Mouse (Mus musculus): Measurements from ENCODE around the gene 3110040N11Rik. TPM values are rescaled to one million over a fixed set of nuclear protein-coding genes. Genes with fewer than 3 reads are reported as not detected.

The 3110040N11Rik gene
- total RNA-seq (2023) = 1 to 10 TPM; 7.6 to 9.5 TPM

DNA sequence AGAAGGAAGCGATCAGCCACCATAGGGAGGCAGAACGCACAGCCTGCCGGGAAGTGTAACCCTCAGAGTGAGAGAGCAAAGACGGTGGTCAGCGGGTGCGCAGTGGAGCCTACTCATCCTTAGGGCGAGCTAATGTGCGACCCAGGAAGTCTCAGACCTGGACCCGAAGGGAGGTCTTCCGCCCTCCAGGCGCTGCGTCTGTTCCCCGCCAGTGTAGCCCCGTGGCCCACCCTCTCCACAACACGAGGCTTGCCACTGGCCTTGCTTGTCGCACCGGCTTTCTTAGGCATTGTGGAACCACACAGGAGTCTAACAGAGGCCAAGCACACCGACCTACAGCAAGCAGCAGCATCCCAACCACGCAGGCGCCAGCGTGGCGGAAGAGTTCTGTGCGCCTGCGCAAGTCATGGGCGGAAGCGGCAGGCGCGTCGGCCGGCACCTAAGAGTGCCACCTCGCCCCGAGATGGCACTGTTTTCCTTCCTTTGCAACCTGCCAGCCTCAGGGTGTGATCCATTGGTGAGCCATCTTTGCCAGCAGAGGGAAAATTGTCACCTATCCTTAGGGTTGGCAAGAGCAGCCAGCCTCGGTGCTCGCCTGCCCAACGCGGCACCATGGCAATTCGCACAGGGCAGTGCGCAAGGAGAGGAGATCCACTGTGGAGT, at the start of gene 3110040N11Rik:
Gene 3110040N11Rik (minus strand): TSS at position 384 of the 663 bp plus-strand sequence.

DNA sequence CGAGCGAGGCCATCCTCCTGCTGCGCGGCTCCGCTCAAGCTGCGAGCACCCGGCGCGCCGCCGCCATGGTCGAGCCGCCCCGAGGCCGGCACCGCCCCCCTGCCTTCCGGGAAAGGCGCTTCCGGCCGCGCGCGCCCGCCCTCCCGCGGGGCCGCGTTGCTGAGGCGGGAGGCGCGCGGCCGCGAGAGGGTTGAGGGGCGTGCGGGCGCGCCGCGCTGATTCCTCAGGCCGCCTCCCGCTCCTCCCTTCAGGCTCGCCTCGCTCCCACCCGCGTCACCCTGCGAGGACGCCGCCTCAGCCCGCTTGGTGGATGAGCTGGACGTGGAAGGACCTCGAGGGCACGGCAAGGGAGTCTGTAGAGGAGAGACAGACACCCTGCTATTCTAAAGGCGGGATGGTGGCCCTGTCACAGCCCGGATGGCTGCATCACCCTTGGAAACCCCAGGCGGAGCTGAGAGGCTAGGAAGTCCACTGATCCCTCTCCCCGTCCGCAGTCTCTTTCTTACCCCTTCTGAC, 40.2 kb upstream of the 3110040N11Rik start, which contains the start of gene Btbd1:
Gene Btbd1 (minus strand): TSS at position 53 of the 516 bp plus-strand sequence.

DNA sequence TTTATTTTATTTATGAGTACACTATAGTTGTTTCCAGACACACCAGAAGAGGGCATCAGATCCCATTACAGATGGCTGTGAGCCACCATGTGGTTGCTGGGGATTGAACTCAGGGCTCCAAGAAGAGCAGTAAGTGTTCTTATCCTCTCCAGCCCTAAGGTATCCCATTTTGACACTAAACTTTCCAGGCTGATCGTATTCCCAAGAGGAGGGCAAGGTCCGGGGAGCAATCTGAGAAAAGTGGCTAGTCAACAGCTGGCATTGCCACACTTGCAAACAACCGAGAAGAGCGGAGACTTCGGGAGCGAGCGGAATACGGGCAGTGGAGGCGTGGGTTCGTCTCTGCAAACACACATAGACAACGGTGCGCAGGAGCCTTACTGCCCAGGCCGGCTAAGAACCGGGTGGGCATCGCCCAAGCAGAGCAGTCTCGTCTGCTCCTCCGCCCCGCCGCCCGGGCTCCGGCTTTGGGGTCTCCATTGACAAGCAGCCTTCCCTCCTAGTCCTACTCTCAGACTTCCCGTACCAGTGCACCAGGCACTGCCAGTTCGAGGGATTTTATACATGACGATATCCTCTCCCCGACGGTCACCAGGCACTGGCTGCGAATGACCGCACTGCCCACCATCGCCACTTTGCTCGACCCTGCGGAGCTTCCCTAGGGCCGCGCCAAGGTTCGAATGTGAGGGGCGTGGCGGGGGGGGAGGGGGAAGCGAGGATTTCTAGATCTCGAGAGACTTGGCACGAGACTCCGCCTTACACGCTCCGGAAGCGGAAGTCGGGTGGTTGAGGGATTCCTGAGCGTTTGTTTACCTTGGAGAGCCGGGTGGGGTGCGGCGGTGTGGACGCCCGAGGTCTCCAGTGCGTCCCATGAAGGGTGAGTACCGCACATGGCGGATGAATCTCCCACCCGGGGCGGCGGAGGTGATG, 26.8 kb downstream of the 3110040N11Rik start, which contains the start of gene Ramac:
Gene Ramac (plus strand): TSS at position 746 of the 930 bp plus-strand sequence.

Other genes with a start within 250 kb of the 3110040N11Rik start
- gene Fsd2, start 222.5 kb downstream of the 3110040N11Rik start, total RNA-seq (2023) = not detected
- 10 to 100 TPM; 15.4 to 16.4 TPM for gene Whamm, start 218.2 kb downstream of the 3110040N11Rik start, total RNA-seq (2023)
- gene Homer2, start 82.0 kb downstream of the 3110040N11Rik start, total RNA-seq (2023) = under 1 TPM; 0.22 to 0.69 TPM
- 10 to 100 TPM; 48.0 to 50.6 TPM for gene Ramac, start 26.6 kb downstream of the 3110040N11Rik start, total RNA-seq (2023)
- 10 to 100 TPM; 48.1 to 60.9 TPM for gene Btbd1, start 40.0 kb upstream of the 3110040N11Rik start, total RNA-seq (2023)
- not detected for gene Gm10160, start 66.3 kb upstream of the 3110040N11Rik start, total RNA-seq (2023)
- 100 to 1,000 TPM; 198 to 210 TPM for gene Tm6sf1, start 69.5 kb upstream of the 3110040N11Rik start, total RNA-seq (2023)
- gene Hdgfl3, start 145.0 kb upstream of the 3110040N11Rik start, total RNA-seq (2023) = under 1 TPM in 1 of 2 experiments, not detected in 1; 0.07 TPM
- gene Bnc1, start 202.8 kb upstream of the 3110040N11Rik start, total RNA-seq (2023) = not detected

All from neutrophil, adult 59 days (primary cell).